Mouse (Mus musculus) right cerebral cortex, postnatal 10 days (tissue): ENCODE measurements around the gene Pdzd2.

ENCODE experiments used
- DNase-seq, 2 experiments: peaks; one replicate each; pipeline ENCODE4 v3.0.0; 2021; ENCODE audit warnings: low spot score in 2 of 2

Pdzd2 gene

GRCm38 (mm10) chr15:12481261-12481660 is 258.5 kb downstream of the Pdzd2 start:
- DNase-seq, result no peak

- DNase-seq, result no peak
Measured at GRCm38 (mm10) chr15:12480369-12480768, 259.4 kb downstream of the Pdzd2 start.

- DNase-seq, result no peak
Measured at GRCm38 (mm10) chr15:12479326-12479725, 260.4 kb downstream of the Pdzd2 start.

GRCm38 (mm10) chr15:12473596-12473995 is 266.1 kb downstream of the Pdzd2 start:
- no peak for DNase-seq

GRCm38 (mm10) chr15:12472646-12473045 is 267.1 kb downstream of the Pdzd2 start:
- no peak for DNase-seq

- no peak for DNase-seq
Measured at GRCm38 (mm10) chr15:12470900-12471838, 268.6 kb downstream of the Pdzd2 start.

GRCm38 (mm10) chr15:12468625-12469024 is 271.1 kb downstream of the Pdzd2 start:
- no peak for DNase-seq

GRCm38 (mm10) chr15:12465748-12466147 is 274.0 kb downstream of the Pdzd2 start:
- no peak for DNase-seq

GRCm38 (mm10) chr15:12456808-12457207 is 282.9 kb downstream of the Pdzd2 start:
- no peak for DNase-seq

GRCm38 (mm10) chr15:12453343-12453742 is 286.4 kb downstream of the Pdzd2 start:
- DNase-seq, result no peak

GRCm38 (mm10) chr15:12452141-12452995 is 287.4 kb downstream of the Pdzd2 start:
- DNase-seq, result no peak

- DNase-seq, result no peak
Measured at GRCm38 (mm10) chr15:12451448-12451847, 288.3 kb downstream of the Pdzd2 start.

- no peak for DNase-seq
Measured at GRCm38 (mm10) chr15:12450790-12451189, 288.9 kb downstream of the Pdzd2 start.

- DNase-seq, result no peak
Measured at GRCm38 (mm10) chr15:12449321-12449720, 290.4 kb downstream of the Pdzd2 start.

- DNase-seq, result peak; percentile 87 to 91
Measured at GRCm38 (mm10) chr15:12447021-12447434, 292.7 kb downstream of the Pdzd2 start.

- no peak for DNase-seq
Measured at GRCm38 (mm10) chr15:12444551-12444950, 295.2 kb downstream of the Pdzd2 start.

GRCm38 (mm10) chr15:12439351-12439751 is 300.4 kb downstream of the Pdzd2 start:
- no peak for DNase-seq

- no peak for DNase-seq
Measured at GRCm38 (mm10) chr15:12438691-12439090, 301.0 kb downstream of the Pdzd2 start.

- no peak for DNase-seq
Measured at GRCm38 (mm10) chr15:12438081-12438480, 301.6 kb downstream of the Pdzd2 start.

- DNase-seq, result no peak
Measured at GRCm38 (mm10) chr15:12435910-12436309, 303.8 kb downstream of the Pdzd2 start.

GRCm38 (mm10) chr15:12433893-12434599 is 305.7 kb downstream of the Pdzd2 start:
- DNase-seq, result no peak

- DNase-seq, result no peak
Measured at GRCm38 (mm10) chr15:12432879-12433278, 306.8 kb downstream of the Pdzd2 start.
